Mouse (Mus musculus) cerebellum, adult 2 months (tissue): ENCODE results near the gene Pdgfb.

Source experiments
- CTCF ChIP-seq: fragments of 200-500 bp; IDR thresholded peaks from 2 replicates; pipeline ENCODE4 v1.5.1; 2011; ENCODE audit warnings: low read depth, mild to moderate bottlenecking, control low read depth, low read length, moderate library complexity, borderline replicate concordance; ENCODE audit not compliant: insufficient read depth
- POLR2A ChIP-seq: fragments of 200-500 bp; IDR thresholded peaks from 2 replicates; pipeline ENCODE4 v1.6.1; 2011; ENCODE audit warnings: low read length, control low read depth, borderline replicate concordance; ENCODE audit not compliant: insufficient read depth

GRCm38 (mm10) chr15:80062821-80063220 is 48.0 kb upstream of the Pdgfb start:
- TF ChIP-seq CTCF: no peak
- no peak for TF ChIP-seq POLR2A
